Mouse (Mus musculus): ENCODE results near the gene Zfp229. TPM values are rescaled to one million over a fixed set of nuclear protein-coding genes. Genes with fewer than 3 reads are reported as not detected.
"Not testable (repeated sequence)": the region's sequence is repeated elsewhere in the genome, so short reads cannot be mapped to it uniquely, and the experiment has no call there.

The Zfp229 gene
- polyA plus RNA-seq, 1 experiment, result 1.4 TPM

GRCm38 (mm10) chr17:21770336-21770735 lies 39.7 kb downstream of the Zfp229 start:
- WGBS, result 93% methylated on average over 2 of the region's 2 CpGs
- H3K27ac ChIP-seq (ENCODE audit: control insufficient read depth, insufficient read depth, low read length), result no peak overlapping the region

GRCm38 (mm10) chr17:21792256-21792655 lies 61.7 kb downstream of the Zfp229 start:
- H3K4me3 ChIP-seq (ENCODE audit: control insufficient read depth, insufficient read depth, low read length), result no peak overlapping the region
- H3K27me3 ChIP-seq (ENCODE audit: control insufficient read depth, insufficient read depth, low read length), result no peaks in the 10 kb centered on the region
- H3K27ac ChIP-seq (ENCODE audit: control insufficient read depth, insufficient read depth, low read length), result no peak overlapping the region
- TF ChIP-seq CTCF (IDR thresholded peaks at IDR 0.05; ENCODE audit: borderline replicate concordance, control insufficient read depth, extremely low read depth, insufficient read depth, low read length, poor library complexity) (no peak), POLR2A (IDR thresholded peaks at IDR 0.05; ENCODE audit: control insufficient read depth, extremely low read depth, insufficient read depth, low read length, poor library complexity) (no peak)
- DNase-seq, result no peak
- no peaks in the 10 kb centered on the region for H3K36me3 ChIP-seq (ENCODE audit: control insufficient read depth, insufficient read depth, low read length)
- WGBS, result 84% methylated on average over 4 of the region's 4 CpGs
- H3K4me1 ChIP-seq (replicated peaks; ENCODE audit: control insufficient read depth, insufficient read depth, low read length), result no peaks in the 10 kb centered on the region

More at GRCm38 (mm10) chr17:21770336-21770735, 39.7 kb downstream of the Zfp229 start:
- no peaks in the 10 kb centered on the region for H3K4me1 ChIP-seq (replicated peaks; ENCODE audit: control insufficient read depth, insufficient read depth, low read length)
- no peaks in the 10 kb centered on the region for H3K27me3 ChIP-seq (ENCODE audit: control insufficient read depth, insufficient read depth, low read length)
- no peaks in the 10 kb centered on the region for H3K36me3 ChIP-seq (ENCODE audit: control insufficient read depth, insufficient read depth, low read length)
- H3K4me3 ChIP-seq (ENCODE audit: control insufficient read depth, insufficient read depth, low read length), result no peak overlapping the region
- DNase-seq, result no peak
- TF ChIP-seq CTCF (IDR thresholded peaks at IDR 0.05; ENCODE audit: borderline replicate concordance, control insufficient read depth, extremely low read depth, insufficient read depth, low read length, poor library complexity) (no peak), POLR2A (IDR thresholded peaks at IDR 0.05; ENCODE audit: control insufficient read depth, extremely low read depth, insufficient read depth, low read length, poor library complexity) (no peak)

GRCm38 (mm10) chr17:21801373-21801772 lies 70.8 kb downstream of the Zfp229 start:
- not testable (repeated sequence) for H3K27ac ChIP-seq (ENCODE audit: control insufficient read depth, insufficient read depth, low read length); H3K4me3 ChIP-seq (ENCODE audit: control insufficient read depth, insufficient read depth, low read length); H3K36me3 ChIP-seq (ENCODE audit: control insufficient read depth, insufficient read depth, low read length); H3K27me3 ChIP-seq (ENCODE audit: control insufficient read depth, insufficient read depth, low read length); DNase-seq; H3K4me1 ChIP-seq (replicated peaks; ENCODE audit: control insufficient read depth, insufficient read depth, low read length)
- 47% methylated on average over 19 of the region's 19 CpGs for WGBS

Other genes with a start within 250 kb of the Zfp229 start
- 2.9 and 3.7 TPM in 2 replicates for gene Zfp53, start 241.8 kb upstream of the Zfp229 start, polyA plus RNA-seq (2012; rRNA removed)
- gene Zfp52, start 195.3 kb upstream of the Zfp229 start, polyA plus RNA-seq (2012; rRNA removed), result 0.47 and 0.73 TPM in 2 replicates
- 0.14 and 0.44 TPM in 2 replicates for gene Zfp948, start 163.8 kb upstream of the Zfp229 start, polyA plus RNA-seq (2012; rRNA removed)
- 1.0 and 1.6 TPM in 2 replicates for gene Zfp983, start 80.2 kb upstream of the Zfp229 start, polyA plus RNA-seq (2012; rRNA removed)
- not detected in 2 replicates for gene Gm10226, start 38.9 kb upstream of the Zfp229 start, polyA plus RNA-seq (2012; rRNA removed)
- 0.61 and 0.78 TPM in 2 replicates for gene Zfp760, start 23.1 kb upstream of the Zfp229 start, polyA plus RNA-seq (2012; rRNA removed)
- 0.19 and 0.35 TPM in 2 replicates for gene Zfp820, start 115.0 kb downstream of the Zfp229 start, polyA plus RNA-seq (2012; rRNA removed)
- 2.5 and 3.5 TPM in 2 replicates for gene Zfp995, start 179.1 kb downstream of the Zfp229 start, polyA plus RNA-seq (2012; rRNA removed)
- 5.2 and 5.7 TPM in 2 replicates for gene Zfp942, start 231.7 kb downstream of the Zfp229 start, polyA plus RNA-seq (2012; rRNA removed)
- gene Zfp943, start 231.8 kb downstream of the Zfp229 start, polyA plus RNA-seq (2012; rRNA removed), result 9.3 and 10.3 TPM in 2 replicates

All from thymus, adult 2 months (tissue).